Mouse (Mus musculus) cerebral cortex, adult 2 months (tissue): ENCODE data around the gene Arcn1.

ENCODE experiments used
- WGBS: fragments of 180-500 bp; shearing (Covaris S2); methylation state at CpG from one replicate; pipeline ENCODE4 v1.1.7; 2018; 5-methylcytosine and 5-hydroxymethylcytosine counted together

The Arcn1 gene

DNA sequence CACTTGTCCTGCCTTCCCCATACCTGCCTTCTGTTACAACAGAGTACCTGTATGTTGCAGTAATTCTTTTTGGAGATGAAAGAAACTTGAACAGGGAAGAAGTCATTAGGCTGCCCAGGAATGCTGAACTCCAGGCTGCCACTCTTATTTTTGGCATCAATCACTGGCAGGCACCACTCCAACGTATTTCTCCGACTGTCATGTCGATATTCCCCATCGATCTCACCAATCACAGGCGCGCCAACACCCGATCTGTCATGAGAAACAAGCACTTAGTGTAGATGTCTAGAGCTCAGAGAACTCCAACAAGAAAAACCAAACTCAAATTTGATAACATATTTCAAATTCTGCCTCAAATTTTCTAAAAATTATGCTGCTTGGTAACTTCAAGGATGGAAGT is 22.3 kb downstream of the Arcn1 start:
- 83% methylated on average over 7 of the region's 7 CpGs for WGBS

- WGBS, result 94% methylated on average over 1 of the region's 1 CpGs
Measured at GRCm38 (mm10) chr9:44740663-44741192, 26.9 kb downstream of the Arcn1 start.

DNA sequence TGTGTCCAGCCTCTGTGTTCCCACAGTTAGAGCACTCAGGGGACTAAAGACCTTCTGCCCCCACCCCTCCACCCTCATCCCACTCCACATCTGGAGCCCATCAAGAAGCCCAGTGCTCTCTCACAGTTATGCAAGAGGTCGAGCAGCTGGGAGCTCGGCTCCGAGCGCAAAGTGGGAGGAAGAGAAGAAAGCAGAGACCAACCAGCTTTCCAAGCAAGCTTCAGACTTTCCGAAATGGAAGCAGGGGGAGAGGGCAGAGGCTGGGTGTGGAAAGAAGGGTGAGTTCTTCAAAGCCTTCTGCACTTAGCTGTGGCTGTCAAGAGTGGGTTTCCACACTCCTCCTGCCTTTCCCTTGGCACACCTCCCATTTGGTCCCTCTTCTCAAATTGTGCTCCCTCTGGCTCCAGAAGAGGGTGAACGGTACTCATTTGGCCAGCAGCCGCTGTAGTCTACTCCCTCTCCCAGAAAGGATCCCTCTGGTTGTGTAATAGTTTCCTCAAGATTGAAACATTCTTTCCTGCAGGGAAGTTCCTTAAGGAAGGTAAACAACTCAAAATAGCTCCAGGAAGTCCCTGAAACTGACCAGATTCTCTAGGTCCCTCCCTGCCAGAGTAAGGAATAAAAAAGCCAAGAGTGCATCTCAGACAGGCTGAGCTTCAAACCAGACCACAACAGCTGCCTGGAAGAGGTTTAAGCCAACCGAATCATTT is 30.2 kb downstream of the Arcn1 start:
- 17% methylated on average over 8 of the region's 8 CpGs for WGBS

DNA sequence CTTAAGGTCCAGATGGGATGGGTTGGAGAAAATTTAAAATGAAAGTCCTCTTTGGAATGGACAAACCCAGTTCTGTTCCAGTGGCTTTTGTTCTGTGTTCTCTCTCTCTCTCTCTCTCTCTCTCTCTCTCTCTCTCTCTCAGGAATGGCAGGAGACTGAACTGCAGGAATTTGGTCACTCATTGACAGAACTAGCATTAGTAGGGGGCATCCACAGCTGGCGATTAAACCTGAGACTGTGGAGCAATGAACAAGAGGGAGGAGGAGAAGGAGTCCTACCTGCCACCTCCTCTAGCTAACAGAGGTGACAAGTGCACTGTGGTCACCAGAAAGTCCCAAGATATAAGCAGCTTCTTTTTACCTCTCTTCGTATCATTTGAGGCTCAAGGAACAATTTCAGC is 31.3 kb downstream of the Arcn1 start:
- WGBS, result 79% methylated on average over 2 of the region's 2 CpGs

GRCm38 (mm10) chr9:44735886-44736285 is 31.8 kb downstream of the Arcn1 start:
- WGBS, result 80% methylated on average over 6 of the region's 6 CpGs

- WGBS, result 4% methylated on average over 47 of the region's 47 CpGs
Measured at GRCm38 (mm10) chr9:44734524-44735494, 32.8 kb downstream of the Arcn1 start, which contains the start of gene Phldb1. TSS of gene Phldb1 (minus strand) at chr9:44735198.

- WGBS, result 1% methylated on average over 79 of the region's 79 CpGs
Measured at GRCm38 (mm10) chr9:44733671-44734523, 33.7 kb downstream of the Arcn1 start.

DNA sequence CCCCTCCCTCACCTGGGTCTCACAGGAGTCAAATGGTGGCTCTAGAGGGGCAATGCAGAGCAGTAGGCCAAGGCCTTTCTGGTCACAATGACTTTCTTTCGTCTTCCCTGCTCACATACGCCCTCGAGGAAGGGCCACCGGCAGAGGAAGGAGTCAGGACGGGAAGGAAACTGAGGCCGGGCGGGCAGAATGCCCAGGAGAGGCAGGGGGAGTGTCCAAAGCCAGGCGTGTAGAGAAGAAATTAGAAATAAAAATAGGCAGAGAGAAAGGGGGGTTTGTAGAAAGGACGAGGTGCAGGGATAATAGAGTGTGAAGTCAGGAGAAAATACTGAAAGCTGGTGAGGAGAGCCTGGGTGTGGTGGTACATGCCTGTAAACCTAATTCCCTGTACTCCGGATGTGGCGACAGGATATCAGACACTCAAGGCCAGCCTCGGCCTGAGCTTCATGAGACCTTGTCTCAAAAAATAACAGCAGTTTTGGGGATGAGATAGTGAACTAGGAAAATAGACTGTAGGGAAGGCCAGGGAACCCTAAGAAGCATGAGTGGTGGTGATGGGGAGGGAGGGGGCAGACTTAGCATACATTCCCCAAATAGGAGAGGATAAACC is 34.6 kb downstream of the Arcn1 start:
- WGBS, result 68% methylated on average over 12 of the region's 12 CpGs

GRCm38 (mm10) chr9:44732130-44732549 is 35.5 kb downstream of the Arcn1 start:
- 82% methylated on average over 5 of the region's 5 CpGs for WGBS

- 74% methylated on average over 5 of the region's 5 CpGs for WGBS
Measured at GRCm38 (mm10) chr9:44727441-44727840, 40.2 kb downstream of the Arcn1 start.

DNA sequence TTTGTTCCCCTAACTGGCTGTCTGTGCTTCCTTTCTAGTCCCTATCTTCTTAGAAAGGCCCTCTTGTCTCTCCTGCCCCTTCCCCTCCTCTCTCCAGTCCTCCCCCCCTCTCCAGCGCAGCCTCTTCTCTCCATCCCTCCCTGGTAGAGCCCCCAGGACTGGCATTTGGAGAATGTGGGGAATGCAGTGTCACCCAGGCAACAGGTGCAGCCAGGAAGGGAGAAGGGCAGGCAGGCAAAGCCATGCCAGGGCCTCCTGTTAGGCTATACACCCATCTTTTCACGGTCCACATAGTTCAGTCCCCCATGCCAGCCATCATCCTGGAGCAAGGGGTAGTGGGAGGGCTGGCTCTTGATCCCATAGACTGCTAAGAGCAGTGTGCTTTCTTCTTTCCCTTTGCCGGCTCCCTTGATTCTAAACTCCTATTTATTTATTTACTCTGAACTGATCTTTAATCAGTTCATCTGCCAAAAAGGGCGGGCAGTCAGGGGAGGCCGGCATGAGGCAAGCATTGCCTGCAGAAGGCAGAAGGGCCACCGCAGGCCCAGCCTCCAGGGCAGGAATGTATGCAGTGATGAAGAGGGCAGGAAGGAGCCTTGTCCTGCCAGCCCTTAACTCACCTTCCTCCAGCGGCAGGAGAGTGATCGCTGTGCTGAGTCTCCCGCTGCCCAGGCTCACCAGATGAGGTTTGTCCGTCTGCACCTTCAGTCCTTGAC is 41.1 kb downstream of the Arcn1 start:
- WGBS, result 70% methylated on average over 10 of the region's 10 CpGs

- 53% methylated on average over 2 of the region's 2 CpGs for WGBS
Measured at GRCm38 (mm10) chr9:44724665-44725064, 43.0 kb downstream of the Arcn1 start.

- WGBS, result 36% methylated on average over 6 of the region's 6 CpGs
Measured at GRCm38 (mm10) chr9:44724223-44724622, 43.4 kb downstream of the Arcn1 start.

DNA sequence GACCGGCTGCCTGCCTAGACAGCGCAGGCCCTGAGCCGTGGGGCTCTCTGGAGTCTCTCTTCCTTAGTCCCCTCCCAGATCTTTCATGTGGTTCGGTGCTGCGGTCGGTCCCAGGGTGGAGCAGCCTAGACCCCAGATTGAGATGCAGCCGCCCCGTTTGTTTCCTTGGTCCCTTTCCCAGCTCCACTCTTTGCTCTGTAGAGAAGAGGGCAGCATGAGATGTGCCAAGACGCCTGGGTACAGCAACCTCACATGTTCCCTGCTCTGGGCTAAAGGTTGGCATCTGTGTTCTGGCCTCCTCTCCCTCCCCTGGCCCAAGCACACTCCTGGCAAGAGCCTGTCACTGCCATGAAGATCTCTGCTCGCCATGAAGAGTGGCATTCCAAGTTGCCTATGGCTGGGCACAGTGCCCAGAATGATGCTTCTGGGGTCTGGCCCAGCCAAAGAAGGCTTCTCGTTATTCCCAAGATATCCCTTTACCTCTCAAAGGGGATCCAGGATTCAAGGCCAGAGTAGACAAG is 44.1 kb downstream of the Arcn1 start:
- WGBS, result 59% methylated on average over 11 of the region's 11 CpGs

DNA sequence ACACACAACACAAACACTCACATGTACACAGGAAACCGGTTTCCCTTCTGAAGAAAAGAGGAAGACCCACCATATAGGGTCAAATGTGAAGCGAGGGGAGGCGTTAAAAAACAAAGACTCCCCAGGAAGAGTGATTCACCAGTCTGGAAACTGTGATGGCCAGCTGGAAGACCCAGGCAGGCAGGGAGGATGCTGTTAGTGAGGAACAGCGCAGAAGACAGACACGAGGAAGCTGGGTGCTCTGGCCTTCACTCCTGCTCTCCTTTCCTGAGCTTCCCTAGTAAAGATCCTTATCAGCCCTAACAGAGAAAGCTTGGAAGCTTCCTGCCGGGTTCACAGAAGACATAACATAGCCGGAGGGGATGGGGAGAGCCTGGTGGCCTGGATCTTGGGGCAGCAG is 44.6 kb downstream of the Arcn1 start:
- 43% methylated on average over 7 of the region's 7 CpGs for WGBS

DNA sequence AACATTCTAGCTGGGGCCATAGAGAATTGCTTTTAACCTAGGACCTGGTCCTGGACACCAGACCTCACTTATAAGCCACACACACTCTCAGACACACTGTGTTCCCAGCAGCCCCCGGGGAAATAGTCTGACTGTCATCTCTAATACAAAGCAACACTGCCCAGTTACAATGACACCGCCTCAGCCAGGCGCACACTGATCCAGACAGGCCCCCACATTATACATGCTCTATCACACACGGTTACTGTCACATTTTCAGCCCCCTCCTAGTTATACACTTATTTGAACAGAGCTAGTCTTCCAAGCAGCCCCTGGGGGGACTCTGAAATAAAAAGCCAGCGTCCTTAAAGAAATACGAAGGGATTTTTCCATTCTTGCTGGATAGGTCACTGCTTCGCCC is 45.1 kb downstream of the Arcn1 start:
- 62% methylated on average over 7 of the region's 7 CpGs for WGBS

GRCm38 (mm10) chr9:44721877-44722186 is 45.8 kb downstream of the Arcn1 start:
- WGBS, result 80% methylated on average over 3 of the region's 3 CpGs

DNA sequence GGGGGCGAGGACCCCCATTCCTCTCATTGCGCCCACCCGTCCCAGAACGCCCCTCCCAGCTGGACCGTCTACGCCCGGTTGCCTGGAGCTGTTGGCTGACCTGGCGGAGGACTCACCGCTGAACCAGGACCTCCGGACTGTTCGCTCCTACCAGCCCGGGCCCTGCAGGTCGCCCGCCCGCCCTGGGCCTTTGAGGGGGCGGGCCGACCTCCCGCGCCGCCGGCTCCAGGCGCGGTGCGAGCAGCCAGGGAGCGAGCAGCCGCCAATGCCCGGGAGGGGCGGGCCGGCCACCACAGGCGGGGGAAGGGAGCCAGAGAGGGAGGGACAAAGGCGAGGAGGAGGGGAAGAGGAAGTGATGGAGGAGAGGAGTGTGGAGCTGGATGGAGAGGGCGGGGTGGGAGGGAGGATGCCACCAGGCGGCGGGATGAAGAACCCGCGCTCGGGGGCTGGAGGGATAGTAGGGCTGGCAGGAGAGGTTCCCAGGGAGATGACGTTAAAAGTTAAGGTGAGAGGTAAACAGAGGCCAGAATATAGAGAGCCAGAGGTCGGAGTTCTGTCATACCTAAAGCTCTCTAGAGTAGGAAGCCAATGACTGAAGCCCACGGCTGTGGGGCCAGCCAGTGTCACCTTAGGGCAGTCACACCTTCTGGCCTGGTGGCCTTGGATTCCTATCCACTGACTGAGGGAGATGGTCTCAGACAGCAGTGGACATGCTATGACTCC is 46.3 kb downstream of the Arcn1 start:
- 7% methylated on average over 38 of the region's 40 CpGs for whole genome bisulfite sequencing

- 14% methylated on average over 9 of the region's 9 CpGs for WGBS
Measured at GRCm38 (mm10) chr9:44720358-44721153, 47.1 kb downstream of the Arcn1 start.
